Mouse (Mus musculus): ENCODE measurements around the gene Bcar1. TPM values are rescaled to one million over a fixed set of nuclear protein-coding genes. Genes with fewer than 3 reads are reported as not detected.

Bcar1 gene
- 93.6 and 100 TPM in 2 replicates for total RNA-seq (2014; rRNA removed)
- 42.6 and 48.8 TPM in 2 replicates for polyA plus RNA-seq (2015; fragmentation: Nextera tagmentation; extraction: Ambion mirVana)

- 9% methylated on average over 39 of the region's 40 CpGs for WGBS
- no peaks in the 10 kb centered on the region for H3K36me3 ChIP-seq (ENCODE audit: insufficient read depth, low read length)
- no peaks in the 10 kb centered on the region for H3K9me3 ChIP-seq (ENCODE audit: low read length)
- DNase-seq (ENCODE audit: low spot score) (peak; percentile 91), ATAC-seq (peak; percentile 48)
- H3K27ac ChIP-seq = peak within 1 kb of the TSS; percentile 81
- H3K4me1 ChIP-seq (ENCODE audit: insufficient read depth, low read length) = peaks cover 53% of the 10 kb centered on the region
- H3K4me2 ChIP-seq (ENCODE audit: low read depth, low read length) = peak within 1 kb of the TSS; percentile 74
- peak within 1 kb of the TSS; percentile 91 for H3K9ac ChIP-seq (replicated peaks; ENCODE audit: low read length)
- peak within 1 kb of the TSS; percentile 90 for H3K4me3 ChIP-seq (ENCODE audit: low read length)
- TF ChIP-seq CTCF (IDR thresholded peaks at IDR 0.05; ENCODE audit: low read depth) = no peak
- no peaks in the 10 kb centered on the region for H3K27me3 ChIP-seq (ENCODE audit: insufficient read depth, low read length)
These were observed at the start of gene Bcar1 for GRCm38 (mm10) chr8:111743792-111744696. Gene Bcar1, minus strand, starts transcription at chr8:111743809.

GRCm38 (mm10) chr8:111789639-111790038 lies 46.0 kb upstream of the Bcar1 start:
- Histone ChIP-seq H3K27me3 (ENCODE audit: insufficient read depth, low read length) (no peaks in the 10 kb centered on the region), H3K4me3 (ENCODE audit: low read length) (no peak overlapping the region), H3K4me1 (ENCODE audit: insufficient read depth, low read length) (peaks cover 20% of the 10 kb centered on the region), H3K9ac (replicated peaks; ENCODE audit: low read length) (no peak overlapping the region), H3K4me2 (ENCODE audit: low read depth, low read length) (no peak overlapping the region), H3K9me3 (ENCODE audit: low read length) (no peaks in the 10 kb centered on the region), H3K36me3 (ENCODE audit: insufficient read depth, low read length) (no peaks in the 10 kb centered on the region), H3K27ac (no peak overlapping the region)
- ATAC-seq = no peak
- DNase-seq (ENCODE audit: low spot score) = no peak
- no peak for TF ChIP-seq CTCF (IDR thresholded peaks at IDR 0.05; ENCODE audit: low read depth)

DNA sequence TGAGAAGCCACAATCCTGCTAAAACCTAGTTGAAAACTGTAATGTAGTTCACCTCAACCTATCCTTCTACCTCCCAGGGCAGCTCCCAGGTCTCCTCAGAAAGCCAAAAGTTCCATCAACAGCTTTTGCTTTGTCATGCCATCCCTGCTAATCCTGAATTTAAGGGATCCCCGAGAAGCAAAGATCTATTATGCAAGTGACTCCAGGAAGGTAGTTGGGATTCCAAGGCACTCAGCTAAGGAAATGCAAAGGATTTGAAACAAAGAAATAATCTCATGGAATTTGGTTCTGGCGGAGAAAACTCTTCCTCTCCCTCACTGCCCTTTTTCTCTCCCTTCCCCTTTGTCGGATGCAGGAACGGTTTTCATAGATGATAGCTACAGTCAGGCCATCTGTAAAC lies 45.6 kb upstream of the Bcar1 start:
- no peak for TF ChIP-seq CTCF (IDR thresholded peaks at IDR 0.05; ENCODE audit: low read depth)
- no peaks in the 10 kb centered on the region for H3K27me3 ChIP-seq (ENCODE audit: insufficient read depth, low read length)
- no peak overlapping the region for H3K4me2 ChIP-seq (ENCODE audit: low read depth, low read length)
- no peak for ATAC-seq
- H3K27ac ChIP-seq = no peak overlapping the region
- no peak for DNase-seq (ENCODE audit: low spot score)
- 41% methylated on average over 4 of the region's 4 CpGs for WGBS
- no peaks in the 10 kb centered on the region for H3K9me3 ChIP-seq (ENCODE audit: low read length)
- no peaks in the 10 kb centered on the region for H3K36me3 ChIP-seq (ENCODE audit: insufficient read depth, low read length)
- H3K9ac ChIP-seq (replicated peaks; ENCODE audit: low read length) = no peak overlapping the region
- H3K4me1 ChIP-seq (ENCODE audit: insufficient read depth, low read length) = peaks cover 20% of the 10 kb centered on the region
- no peak overlapping the region for H3K4me3 ChIP-seq (ENCODE audit: low read length)

- no peak for TF ChIP-seq CTCF (IDR thresholded peaks at IDR 0.05; ENCODE audit: low read depth)
- Histone ChIP-seq H3K4me2 (ENCODE audit: low read depth, low read length) (no peak overlapping the region), H3K27ac (no peak overlapping the region), H3K4me1 (ENCODE audit: insufficient read depth, low read length) (peaks cover 20% of the 10 kb centered on the region), H3K36me3 (ENCODE audit: insufficient read depth, low read length) (no peaks in the 10 kb centered on the region), H3K27me3 (ENCODE audit: insufficient read depth, low read length) (no peaks in the 10 kb centered on the region), H3K4me3 (ENCODE audit: low read length) (no peak overlapping the region), H3K9me3 (ENCODE audit: low read length) (no peaks in the 10 kb centered on the region), H3K9ac (replicated peaks; ENCODE audit: low read length) (no peak overlapping the region)
- ATAC-seq (no peak), DNase-seq (ENCODE audit: low spot score) (no peak)
- WGBS = 68% methylated on average over 3 of the region's 3 CpGs
These were observed 44.9 kb upstream of the Bcar1 start for GRCm38 (mm10) chr8:111788497-111788896.

DNA sequence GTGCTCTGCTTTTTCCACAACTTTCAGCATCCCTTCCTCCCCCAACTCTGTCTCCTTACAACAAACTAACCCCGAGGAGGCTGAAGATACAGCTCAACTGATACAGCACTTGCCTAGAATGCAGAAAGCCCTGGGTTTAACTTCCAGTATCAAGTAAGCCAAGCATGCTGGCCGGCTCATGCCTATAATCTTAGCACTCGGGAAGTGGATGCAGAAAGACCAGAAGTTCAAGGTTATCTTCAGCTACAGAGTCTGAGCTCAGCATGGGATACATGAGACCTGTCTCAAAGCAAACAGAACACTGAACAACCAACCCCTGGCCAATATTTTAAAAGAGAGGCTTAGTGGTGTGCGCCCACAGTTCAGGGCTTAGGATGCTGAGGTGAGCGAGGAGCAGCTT lies 44.5 kb upstream of the Bcar1 start:
- no peaks in the 10 kb centered on the region for H3K27me3 ChIP-seq (ENCODE audit: insufficient read depth, low read length)
- no peak for TF ChIP-seq CTCF (IDR thresholded peaks at IDR 0.05; ENCODE audit: low read depth)
- H3K4me2 ChIP-seq (ENCODE audit: low read depth, low read length) = no peak overlapping the region
- 55% methylated on average over 5 of the region's 5 CpGs for WGBS
- ATAC-seq = no peak
- DNase-seq (ENCODE audit: low spot score) = no peak
- H3K27ac ChIP-seq = peak overlapping the region; percentile 71
- peaks cover 23% of the 10 kb centered on the region for H3K4me1 ChIP-seq (ENCODE audit: insufficient read depth, low read length)
- H3K36me3 ChIP-seq (ENCODE audit: insufficient read depth, low read length) = no peaks in the 10 kb centered on the region
- no peaks in the 10 kb centered on the region for H3K9me3 ChIP-seq (ENCODE audit: low read length)
- no peak overlapping the region for H3K9ac ChIP-seq (replicated peaks; ENCODE audit: low read length)
- H3K4me3 ChIP-seq (ENCODE audit: low read length) = no peak overlapping the region

GRCm38 (mm10) chr8:111787683-111788082 lies 44.1 kb upstream of the Bcar1 start:
- DNase-seq (ENCODE audit: low spot score) = peak; percentile 51
- no peak for TF ChIP-seq CTCF (IDR thresholded peaks at IDR 0.05; ENCODE audit: low read depth)
- H3K4me1 ChIP-seq (ENCODE audit: insufficient read depth, low read length) = peaks cover 26% of the 10 kb centered on the region
- peak overlapping the region; percentile 71 for H3K27ac ChIP-seq
- H3K4me3 ChIP-seq (ENCODE audit: low read length) = no peak overlapping the region
- H3K4me2 ChIP-seq (ENCODE audit: low read depth, low read length) = peak overlapping the region; percentile 28; the same call in 1 of the 2 replicates
- no peaks in the 10 kb centered on the region for H3K27me3 ChIP-seq (ENCODE audit: insufficient read depth, low read length)
- 0 out of 2 replicates have a peak overlapping the region, but pooled peaks have one; percentile 9 for H3K9ac ChIP-seq (replicated peaks; ENCODE audit: low read length)
- no peaks in the 10 kb centered on the region for H3K9me3 ChIP-seq (ENCODE audit: low read length)
- WGBS = 14% methylated on average over 4 of the region's 4 CpGs
- peak; percentile 65; the same call in 1 of the 2 replicates for ATAC-seq
- H3K36me3 ChIP-seq (ENCODE audit: insufficient read depth, low read length) = no peaks in the 10 kb centered on the region

All from hindbrain, postnatal 0 days (tissue).